Mouse (Mus musculus) heart, postnatal 36 days (tissue): ENCODE measurements around the gene Sh3rf1. TPM values are rescaled to one million over a fixed set of nuclear protein-coding genes. Genes with fewer than 3 reads are reported as not detected.

Experiments used
- DNase-seq, 2 experiments: peaks; one replicate each; pipeline ENCODE4 v3.0.0; 2021 to 2022
- intact Hi-C: fragments of 180-260 bp; cut with DNase I; formaldehyde crosslinking; loops from one replicate; pipeline ENCODE4 v1.15.1; 2025
- total RNA-seq, 2 experiments: library from RNA; stranded (reverse); gene quantifications; 2 replicates each; pipeline ENCODE4 v1.2.3; 2021

Gene Sh3rf1
- total RNA-seq, 2 experiments from 2014 or later: 5.7 to 6.5 TPM

DNA sequence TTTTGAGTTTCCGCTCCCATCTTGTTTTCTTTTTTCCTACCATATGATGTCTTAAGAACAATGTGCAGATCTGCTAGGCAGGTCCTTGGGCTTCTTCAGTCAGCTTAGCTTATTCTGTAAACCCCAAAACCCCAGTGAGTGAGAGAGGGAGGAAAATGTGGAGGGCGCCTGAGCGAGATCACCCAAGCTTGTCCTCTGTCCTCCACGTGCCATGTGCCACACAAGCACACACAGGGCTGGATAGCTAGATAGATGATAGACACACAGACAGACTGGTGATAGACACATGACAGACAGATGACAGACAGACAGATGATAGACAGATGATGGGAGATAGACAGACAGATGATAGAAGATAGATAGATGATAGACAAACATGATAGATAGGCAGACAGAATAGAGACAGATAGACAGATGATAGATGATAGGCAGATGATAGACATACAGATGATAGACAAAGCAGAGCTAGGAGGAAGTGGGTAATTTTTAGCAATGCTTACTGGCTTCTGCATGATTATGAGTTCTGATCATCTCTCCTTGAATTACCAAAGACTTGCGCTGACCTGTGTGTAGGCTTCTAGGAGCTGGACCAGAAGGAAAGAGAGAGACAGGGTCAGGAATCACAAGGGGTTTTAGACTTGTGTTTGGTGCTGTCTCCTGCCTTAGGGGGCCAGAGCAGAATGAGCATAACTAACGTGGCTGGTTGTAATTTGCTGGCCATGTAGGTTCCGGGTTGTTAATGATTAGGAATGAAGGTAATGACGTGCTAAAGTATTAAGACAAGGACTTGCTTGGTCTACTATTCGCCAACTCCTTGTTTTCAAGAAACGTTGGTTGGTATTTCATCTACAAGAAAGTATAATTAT, 58.9 kb downstream of the Sh3rf1 start:
- no peak for DNase-seq
- intact Hi-C loops: no loop called here

GRCm38 (mm10) chr8:61283169-61284081, 59.8 kb downstream of the Sh3rf1 start:
- DNase-seq: no peak
- intact Hi-C loops: no loop called here

DNA sequence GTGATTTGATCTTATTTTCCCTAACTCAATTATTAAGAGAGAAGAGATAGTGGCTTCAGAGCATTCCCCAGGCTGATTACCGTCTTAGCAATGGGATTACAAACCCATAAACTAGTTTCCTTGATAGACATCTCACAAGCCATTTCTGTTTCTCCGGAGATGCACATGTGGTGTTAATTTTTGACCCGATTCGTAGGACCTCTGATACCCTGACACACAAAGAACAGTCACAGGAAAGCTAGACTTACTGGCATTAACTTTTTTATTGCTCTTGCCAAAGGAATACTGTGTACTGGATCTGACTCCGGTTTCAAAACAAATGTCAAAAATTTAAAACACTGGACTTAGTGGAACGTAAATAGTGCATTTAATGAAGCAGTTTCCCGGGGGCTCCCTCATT, 62.2 kb downstream of the Sh3rf1 start:
- DNase-seq: no peak
- intact Hi-C loops: no loop called here

DNA sequence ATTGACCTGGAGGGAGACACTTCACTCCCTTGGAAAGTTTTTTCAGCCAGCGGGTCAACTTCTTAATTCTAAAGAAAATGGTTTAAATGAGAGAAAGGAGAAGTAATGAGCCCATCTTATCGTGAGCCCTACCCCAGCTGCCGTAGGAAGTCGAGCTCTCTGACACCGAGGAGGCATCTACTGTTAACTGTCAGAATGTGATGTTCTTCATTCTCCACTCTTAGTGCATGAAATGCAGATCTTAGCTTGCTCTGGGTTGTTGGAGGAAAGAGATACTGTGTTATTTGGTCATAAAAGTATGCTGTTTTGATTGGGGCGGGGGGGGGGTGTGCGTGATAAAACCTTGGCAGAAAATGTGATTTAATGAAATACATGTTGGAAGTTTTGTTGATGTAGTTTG, 62.7 kb downstream of the Sh3rf1 start:
- no peak for DNase-seq
- intact Hi-C loops: no loop called here

- no peak for DNase-seq
- intact Hi-C loops: no loop called here
Measured at GRCm38 (mm10) chr8:61286795-61287385, 63.2 kb downstream of the Sh3rf1 start.

- no peak for DNase-seq
- intact Hi-C loops: no loop called here
Measured at GRCm38 (mm10) chr8:61288006-61288566, 64.4 kb downstream of the Sh3rf1 start.

DNA sequence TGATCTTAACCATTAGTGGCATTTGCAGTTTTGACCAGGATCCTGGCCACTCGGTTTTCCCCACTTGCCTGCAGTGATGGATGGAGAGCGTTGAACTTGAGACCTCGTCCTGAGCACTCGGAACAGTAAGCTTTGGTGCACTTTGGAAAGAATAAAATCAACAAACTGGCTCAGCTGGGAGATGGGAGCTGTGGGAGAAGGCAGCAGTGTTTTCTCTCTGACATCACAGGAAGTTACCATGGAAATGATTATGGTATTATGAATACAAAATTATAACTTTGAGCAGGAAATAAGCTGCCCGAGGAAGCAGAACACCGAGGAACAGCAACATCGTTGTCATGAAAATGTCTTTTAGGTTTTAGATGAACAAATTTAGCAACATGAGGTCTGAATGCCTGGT, 65.0 kb downstream of the Sh3rf1 start:
- intact Hi-C loops: no loop called here
- DNase-seq: no peak

- intact Hi-C loops: no loop called here
- DNase-seq: no peak
Measured at GRCm38 (mm10) chr8:61295040-61295439, 71.4 kb downstream of the Sh3rf1 start.

DNA sequence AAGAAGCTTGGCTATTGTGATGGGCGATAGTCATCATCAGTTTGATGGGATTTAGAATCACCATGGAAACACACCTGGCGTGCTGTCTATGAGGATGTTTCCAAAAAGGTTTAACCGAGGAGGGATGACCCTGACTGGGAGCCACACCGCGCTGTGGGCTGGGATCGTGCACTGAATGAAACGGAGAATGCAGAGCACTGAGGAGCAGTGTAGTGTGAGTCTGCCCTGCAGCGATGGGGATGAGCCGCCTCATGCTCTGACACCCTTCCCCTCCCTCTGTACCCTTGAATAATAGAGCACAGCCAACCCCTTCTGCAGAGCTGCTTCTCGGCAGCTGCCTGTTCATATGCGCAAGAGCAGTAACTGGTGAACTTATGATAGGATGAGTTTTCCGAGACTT, 71.8 kb downstream of the Sh3rf1 start:
- DNase-seq: no peak
- intact Hi-C loops: no loop called here

- DNase-seq: no peak
- intact Hi-C loops: no loop called here
Measured at GRCm38 (mm10) chr8:61298828-61299227, 75.2 kb downstream of the Sh3rf1 start.

DNA sequence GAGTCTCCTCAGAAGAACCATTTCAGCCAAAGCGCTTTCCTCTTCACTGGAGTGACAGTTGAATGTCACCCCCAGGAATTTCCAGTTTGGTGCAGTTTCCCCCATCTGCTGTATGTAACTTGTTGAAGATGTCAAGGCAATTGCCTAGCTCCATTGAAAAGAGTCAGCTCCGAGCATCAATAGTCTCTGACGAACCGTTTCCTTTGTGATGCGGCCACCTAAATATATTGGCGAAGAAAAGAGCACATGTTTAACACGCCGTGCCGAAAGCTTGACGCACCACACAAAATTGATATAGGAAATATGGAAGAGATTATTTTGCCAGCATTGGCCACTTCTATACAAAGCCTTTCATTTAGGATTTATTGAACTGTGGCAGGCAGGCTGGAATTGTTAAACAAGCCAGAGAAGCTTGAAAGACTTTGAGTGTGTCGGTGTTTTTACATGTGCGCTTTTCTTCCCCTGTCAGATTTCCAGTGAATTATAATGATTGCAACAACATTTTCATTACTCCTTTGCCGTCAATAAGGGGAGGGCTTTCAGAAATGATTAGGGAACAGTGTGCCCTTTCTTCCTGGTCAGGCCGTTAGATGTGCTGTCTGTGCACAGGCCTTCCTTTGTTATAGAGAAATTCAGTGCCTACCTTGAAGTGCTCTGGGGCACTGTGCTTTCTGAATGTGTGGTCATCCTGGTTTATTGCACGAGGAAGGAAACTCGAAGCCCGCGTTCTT, 77.8 kb downstream of the Sh3rf1 start:
- DNase-seq: no peak
- intact Hi-C loops: no loop called here

DNA sequence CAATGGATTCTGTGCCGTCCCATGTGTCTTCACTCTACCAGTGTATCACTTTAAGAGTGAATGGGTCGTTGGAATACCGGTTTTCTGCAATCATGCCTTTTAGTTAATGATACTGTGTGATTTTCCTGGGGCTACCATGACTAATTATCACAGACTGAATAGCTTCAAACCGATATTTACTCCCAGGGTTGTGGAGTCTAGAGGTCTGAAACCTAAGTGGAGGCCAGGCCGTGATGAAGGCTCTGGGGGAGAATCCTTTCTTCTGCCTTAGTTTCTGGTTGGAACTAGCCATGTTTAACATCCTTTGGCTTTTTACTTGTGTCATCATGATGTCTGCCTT, 78.3 kb downstream of the Sh3rf1 start:
- DNase-seq: no peak
- intact Hi-C loops: no loop called here

GRCm38 (mm10) chr8:61305451-61306070, 81.9 kb downstream of the Sh3rf1 start:
- intact Hi-C loops: no loop called here
- no peak for DNase-seq

- intact Hi-C loops: no loop called here
- DNase-seq: no peak
Measured at GRCm38 (mm10) chr8:61306501-61307112, 82.9 kb downstream of the Sh3rf1 start.

DNA sequence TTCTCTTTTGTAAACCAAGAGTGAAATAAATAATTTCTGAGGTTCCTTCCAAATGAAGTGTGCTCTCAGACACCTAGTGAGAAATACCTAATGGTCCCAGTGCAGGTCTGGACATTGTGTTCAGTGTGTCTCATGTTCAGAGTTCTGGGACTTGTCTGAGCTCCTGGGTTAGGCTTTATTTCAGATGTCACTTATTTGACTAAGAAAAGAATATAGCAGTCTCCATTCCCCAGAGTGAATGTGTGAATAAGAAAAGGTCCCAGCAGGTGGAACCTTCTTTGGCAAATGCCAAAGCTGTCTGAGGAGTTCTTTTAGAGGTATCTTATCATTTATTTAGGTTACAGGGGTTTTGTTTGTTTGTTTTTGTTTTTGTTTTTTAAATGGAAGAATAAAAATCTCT, 85.2 kb downstream of the Sh3rf1 start:
- intact Hi-C loops: no loop called here
- no peak for DNase-seq

- DNase-seq: no peak
- intact Hi-C loops: no loop called here
Measured at GRCm38 (mm10) chr8:61309530-61310402, 86.1 kb downstream of the Sh3rf1 start.

- DNase-seq: no peak
- intact Hi-C loops: no loop called here
Measured at GRCm38 (mm10) chr8:61310403-61310871, 86.8 kb downstream of the Sh3rf1 start.

DNA sequence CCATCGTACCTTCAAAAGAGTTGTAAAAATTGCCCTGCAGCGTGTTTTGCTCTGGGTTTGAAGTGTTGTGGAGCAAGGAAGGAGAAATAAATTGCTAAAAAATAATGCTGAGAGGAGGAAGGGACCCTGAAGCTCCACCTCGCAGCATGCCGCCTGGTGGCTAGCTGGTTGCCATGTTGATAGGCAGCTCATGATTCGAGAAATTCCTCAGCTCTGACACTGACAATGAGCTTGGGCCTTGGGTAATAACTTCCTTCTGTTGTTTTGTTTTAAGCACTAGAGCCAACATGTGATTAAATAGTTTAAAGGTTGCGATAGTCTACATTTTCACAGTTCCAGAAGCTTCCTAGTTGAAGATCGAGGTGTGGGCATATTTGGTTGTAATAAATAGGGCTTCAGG, 89.3 kb downstream of the Sh3rf1 start:
- no peak for DNase-seq
- intact Hi-C loops: no loop called here
